Mouse (Mus musculus) neural tube, embryonic 11.5 days (tissue): ENCODE measurements around the gene Armc2. TPM values are rescaled to one million over a fixed set of nuclear protein-coding genes. Genes with fewer than 3 reads are reported as not detected.

Experiments
- ATAC-seq: fragments of 200-750 bp; cut with Nextera tagmentation; 2 replicates; pipeline ENCODE4 v1.8.0; 2017; ENCODE audit warnings: moderate number of reproducible peaks, mild to moderate bottlenecking, moderate TSS enrichment, moderate library complexity; ENCODE audit not compliant: insufficient read depth, low FRiP score, low TSS enrichment
- DNase-seq: peaks from one replicate; pipeline ENCODE4 v3.0.0-alpha.2; 2015; ENCODE audit warnings: low spot score
- H3K27ac ChIP-seq: fragments of 300-500 bp; sonication (generic); 2 replicates; pipeline ENCODE4 v1.5.1; 2014; ENCODE audit warnings: low read depth, mild to moderate bottlenecking, low read length
- H3K27me3 ChIP-seq: fragments of 300-500 bp; sonication (generic); 2 replicates; pipeline ENCODE4 v1.6.1; 2014; ENCODE audit warnings: mild to moderate bottlenecking, low read length, mixed read lengths; ENCODE audit not compliant: control insufficient read depth, insufficient read depth
- H3K36me3 ChIP-seq: fragments of 300-500 bp; sonication (generic); 2 replicates; pipeline ENCODE4 v1.6.1; 2014; ENCODE audit warnings: mild to moderate bottlenecking, low read length, moderate library complexity, mixed read lengths; ENCODE audit not compliant: control insufficient read depth, insufficient read depth
- H3K4me1 ChIP-seq: fragments of 300-500 bp; sonication (generic); 2 replicates; pipeline ENCODE4 v1.6.1; 2014; ENCODE audit warnings: low read length, mixed read lengths; ENCODE audit not compliant: control insufficient read depth, insufficient read depth
- H3K4me2 ChIP-seq: fragments of 300-500 bp; sonication (generic); 2 replicates; pipeline ENCODE4 v1.6.1; 2014; ENCODE audit warnings: low read depth, mild to moderate bottlenecking, moderate library complexity
- H3K4me3 ChIP-seq: fragments of 300-500 bp; sonication (generic); 2 replicates; pipeline ENCODE4 v1.5.1; 2014; ENCODE audit warnings: low read depth, low read length
- H3K9ac ChIP-seq: fragments of 300-500 bp; sonication (generic); 2 replicates; pipeline ENCODE4 v1.6.1; 2014; ENCODE audit warnings: mild to moderate bottlenecking, low read length
- H3K9me3 ChIP-seq: fragments of 300-500 bp; sonication (generic); 2 replicates; pipeline ENCODE4 v1.6.1; 2016; ENCODE audit warnings: low read length; ENCODE audit not compliant: control insufficient read depth
- WGBS: fragments of 180-500 bp; shearing (Covaris S2); extraction: QIAGEN DNeasy Blood & Tissue Kit; methylation state at CpG from one replicate; pipeline ENCODE4 v1.1.7; 2014; 5-methylcytosine and 5-hydroxymethylcytosine counted together
- polyA plus RNA-seq: library from polyadenylated mRNA; unstranded; fragments of >200 nt; fragmentation: Nextera tagmentation; extraction: Ambion mirVana; gene quantifications from 2 replicates; pipeline ENCODE4 v1.2.1, GENCODE M21; 2014

Armc2 gene
- polyA plus RNA-seq, 1 experiment from 2014 or later = 2.2 TPM

GRCm38 (mm10) chr10:41866838-41867154 is 151.4 kb downstream of the Armc2 start:
- H3K4me2 ChIP-seq = no peak overlapping the region
- H3K9me3 ChIP-seq = no peaks in the 10 kb centered on the region
- no peak for DNase-seq
- H3K4me1 ChIP-seq = peaks cover 4% of the 10 kb centered on the region; the same call in 1 of the 2 replicates
- H3K36me3 ChIP-seq = no peaks in the 10 kb centered on the region
- no peak overlapping the region for H3K27ac ChIP-seq
- no peak for ATAC-seq
- no peak overlapping the region for H3K4me3 ChIP-seq
- H3K27me3 ChIP-seq = no peaks in the 10 kb centered on the region
- H3K9ac ChIP-seq = no peak overlapping the region

DNA sequence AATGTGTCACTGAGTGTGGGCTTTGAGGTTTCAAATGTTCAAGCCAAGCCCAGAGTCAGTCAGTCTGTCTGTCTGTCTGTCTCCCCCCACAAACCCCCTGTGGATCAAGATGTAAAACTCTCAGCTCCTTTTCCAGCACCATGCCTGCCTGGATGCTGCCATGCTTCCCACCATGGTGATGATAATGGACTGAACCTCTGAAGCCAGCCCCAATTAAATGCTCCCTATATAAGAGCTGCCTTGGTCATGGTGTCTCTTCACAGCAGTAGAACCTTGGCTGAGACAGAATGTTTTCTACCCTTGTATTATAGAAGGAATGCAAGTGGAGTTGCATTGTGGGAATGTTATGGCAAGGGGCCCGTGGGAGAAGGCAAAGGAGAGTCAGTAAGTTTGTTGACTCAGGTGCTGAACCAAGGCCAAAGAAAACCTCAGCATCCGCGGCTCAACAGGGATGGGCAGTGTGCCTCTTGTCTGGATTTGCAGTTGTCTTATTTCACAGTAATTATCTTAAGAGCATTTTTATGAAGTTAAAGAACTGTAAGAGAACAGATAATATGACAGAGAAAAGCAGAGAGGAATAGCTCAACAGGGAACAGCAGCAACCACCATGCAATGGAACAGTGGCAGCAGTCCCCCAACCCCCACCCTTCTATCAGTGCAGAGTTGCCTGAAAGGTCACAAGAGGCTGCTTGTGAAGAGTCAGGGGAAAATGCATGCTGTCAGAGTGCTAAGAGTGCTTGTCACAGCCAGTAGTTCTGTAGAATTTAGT is 152.0 kb downstream of the Armc2 start:
- ATAC-seq (no peak), DNase-seq (peak; percentile 32)
- Histone ChIP-seq H3K9ac (no peak overlapping the region), H3K27me3 (no peaks in the 10 kb centered on the region), H3K4me2 (no peak overlapping the region), H3K36me3 (no peaks in the 10 kb centered on the region), H3K27ac (no peak overlapping the region), H3K4me1 (peaks cover 4% of the 10 kb centered on the region; the same call in 1 of the 2 replicates), H3K9me3 (no peaks in the 10 kb centered on the region), H3K4me3 (no peak overlapping the region)
- WGBS = 51% methylated on average over 3 of the region's 3 CpGs

Other genes with a start within 250 kb of the Armc2 start
- gene Cep57l1, start 208.6 kb downstream of the Armc2 start, polyA plus RNA-seq = 17.8 and 19.1 TPM in 2 replicates
- gene Sesn1, start 208.5 kb downstream of the Armc2 start, polyA plus RNA-seq = 24.7 and 30.5 TPM in 2 replicates